Mouse (Mus musculus): ENCODE results near the gene Glrx.
A peak's percentile ranks its signal among the peaks of the same experiment; 100 is the strongest.
"Not testable (repeated sequence)": the region's sequence is repeated elsewhere in the genome, so short reads cannot be mapped to it uniquely, and the experiment has no call there.

The Glrx gene

GRCm38 (mm10) chr13:75839719-75840481, at the start of gene Glrx:
TSS of gene Glrx (plus strand) at chr13:75839868.
- DNase-seq (ENCODE audit: low spot score in 2 of 2) = peak; percentile 53 to 91

GRCm38 (mm10) chr13:75790550-75791205, 49.0 kb upstream of the Glrx start:
- DNase-seq (ENCODE audit: low spot score in 2 of 2) = no peak

- no peak for DNase-seq (ENCODE audit: low spot score in 2 of 2)
Observed at GRCm38 (mm10) chr13:75793863-75794629, 45.6 kb upstream of the Glrx start.

- DNase-seq (ENCODE audit: low spot score in 2 of 2) = peak; percentile 73 to 96
Observed at GRCm38 (mm10) chr13:75797369-75798141, 42.1 kb upstream of the Glrx start.

GRCm38 (mm10) chr13:75798413-75799302, 41.0 kb upstream of the Glrx start:
- DNase-seq (ENCODE audit: low spot score in 2 of 2) = no peak

- DNase-seq (ENCODE audit: low spot score in 2 of 2) = no peak
Observed at GRCm38 (mm10) chr13:75799421-75799820, 40.2 kb upstream of the Glrx start.

GRCm38 (mm10) chr13:75807969-75808368, 31.7 kb upstream of the Glrx start:
- DNase-seq (ENCODE audit: low spot score in 2 of 2) = no peak

GRCm38 (mm10) chr13:75809957-75810356, 29.7 kb upstream of the Glrx start:
- no peak for DNase-seq (ENCODE audit: low spot score in 2 of 2)

- no peak for DNase-seq (ENCODE audit: low spot score in 2 of 2)
Observed at GRCm38 (mm10) chr13:75817183-75817582, 22.5 kb upstream of the Glrx start.

- DNase-seq (ENCODE audit: low spot score in 2 of 2) = no peak
Observed at GRCm38 (mm10) chr13:75818486-75818885, 21.2 kb upstream of the Glrx start.

GRCm38 (mm10) chr13:75818945-75819706, 20.5 kb upstream of the Glrx start:
- no peak for DNase-seq (ENCODE audit: low spot score in 2 of 2)

- DNase-seq (ENCODE audit: low spot score in 2 of 2) = no peak
Observed at GRCm38 (mm10) chr13:75819898-75820297, 19.8 kb upstream of the Glrx start.

- DNase-seq (ENCODE audit: low spot score in 2 of 2) = not testable (repeated sequence)
Observed at GRCm38 (mm10) chr13:75822366-75822765, 17.3 kb upstream of the Glrx start.

GRCm38 (mm10) chr13:75823201-75823600, 16.5 kb upstream of the Glrx start:
- no peak for DNase-seq (ENCODE audit: low spot score in 2 of 2)

- no peak for DNase-seq (ENCODE audit: low spot score in 2 of 2)
Observed at GRCm38 (mm10) chr13:75824611-75825319, 14.9 kb upstream of the Glrx start.

GRCm38 (mm10) chr13:75825388-75825787, 14.3 kb upstream of the Glrx start:
- DNase-seq (ENCODE audit: low spot score in 2 of 2) = no peak

GRCm38 (mm10) chr13:75830708-75831107, 9.0 kb upstream of the Glrx start:
- no peak for DNase-seq (ENCODE audit: low spot score in 2 of 2)

- DNase-seq (ENCODE audit: low spot score in 2 of 2) = no peak
Observed at GRCm38 (mm10) chr13:75831710-75832109, 8.0 kb upstream of the Glrx start.

- DNase-seq (ENCODE audit: low spot score in 2 of 2) = no peak
Observed at GRCm38 (mm10) chr13:75832697-75833096, 7.0 kb upstream of the Glrx start.
